Mouse (Mus musculus): ENCODE data around the gene Bfsp1.

Gene Bfsp1

DNA sequence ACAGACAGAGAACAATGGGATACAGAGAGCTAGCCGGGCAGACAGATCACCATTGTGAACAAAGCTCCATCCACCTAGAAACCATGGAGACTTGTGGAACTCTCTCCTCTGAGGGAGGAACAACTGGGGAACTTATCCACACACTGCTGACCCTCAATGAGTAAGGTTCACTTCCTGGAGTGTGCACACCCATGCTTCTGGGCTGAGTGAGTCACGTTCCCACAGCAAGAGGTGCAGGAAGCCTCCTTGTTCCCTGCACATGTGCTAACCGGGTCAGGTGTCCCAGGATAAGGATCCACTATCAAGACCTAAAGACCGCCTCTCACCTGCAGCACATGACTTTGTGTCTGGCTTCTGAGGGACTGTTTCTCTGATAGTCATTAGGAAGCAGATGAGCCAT is 9.5 kb downstream of the Bfsp1 start:
- no peak for DNase-seq (ENCODE audit: low spot score in 2 of 2)

DNA sequence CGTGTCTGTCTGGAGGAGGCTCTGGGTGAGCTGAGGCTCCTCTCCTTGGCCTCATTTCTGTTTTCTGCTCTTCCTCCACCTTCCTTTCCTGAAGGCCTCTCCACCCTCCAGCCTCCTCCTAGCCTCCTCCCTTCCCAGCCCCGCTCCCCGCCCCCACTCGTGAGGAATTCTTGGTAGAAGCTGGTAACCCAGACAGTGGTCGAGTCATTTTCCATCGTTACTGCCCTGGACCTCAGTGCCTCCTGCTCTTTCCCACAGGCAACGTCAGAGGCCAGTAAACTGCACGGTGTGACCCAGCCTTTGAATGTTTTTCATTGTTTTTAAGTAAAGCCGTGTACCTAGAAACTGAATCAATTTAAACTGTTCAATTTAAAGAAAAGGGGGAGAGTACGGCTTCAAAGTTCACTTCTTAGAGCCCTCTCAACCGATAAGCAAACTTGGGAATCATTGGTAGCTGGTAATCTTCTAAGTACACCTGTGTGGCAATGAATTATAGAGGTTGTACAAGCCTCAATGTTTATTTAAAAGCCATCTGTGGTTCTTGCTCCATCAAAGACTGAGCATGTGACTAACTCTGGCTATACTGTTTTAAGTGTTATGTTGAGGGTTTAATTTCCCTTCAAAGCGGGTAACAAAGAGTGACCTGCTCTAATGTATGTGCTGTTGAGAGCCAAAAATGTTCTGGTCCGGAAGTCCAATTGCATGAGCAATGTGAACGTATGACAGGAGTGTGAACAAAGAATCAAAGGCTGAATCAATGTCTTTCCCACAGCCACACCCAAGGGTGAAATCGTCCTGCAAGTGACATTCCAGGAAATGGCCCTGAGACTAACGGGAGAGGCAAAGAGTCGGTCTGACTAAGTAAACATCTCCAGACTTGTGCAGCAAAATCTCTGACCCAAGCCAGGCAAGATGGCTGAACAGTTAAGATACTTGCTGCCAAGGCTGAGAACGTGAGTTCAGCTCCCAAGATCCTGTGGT is 10.4 kb downstream of the Bfsp1 start:
- no peak for DNase-seq (ENCODE audit: low spot score in 2 of 2)

DNA sequence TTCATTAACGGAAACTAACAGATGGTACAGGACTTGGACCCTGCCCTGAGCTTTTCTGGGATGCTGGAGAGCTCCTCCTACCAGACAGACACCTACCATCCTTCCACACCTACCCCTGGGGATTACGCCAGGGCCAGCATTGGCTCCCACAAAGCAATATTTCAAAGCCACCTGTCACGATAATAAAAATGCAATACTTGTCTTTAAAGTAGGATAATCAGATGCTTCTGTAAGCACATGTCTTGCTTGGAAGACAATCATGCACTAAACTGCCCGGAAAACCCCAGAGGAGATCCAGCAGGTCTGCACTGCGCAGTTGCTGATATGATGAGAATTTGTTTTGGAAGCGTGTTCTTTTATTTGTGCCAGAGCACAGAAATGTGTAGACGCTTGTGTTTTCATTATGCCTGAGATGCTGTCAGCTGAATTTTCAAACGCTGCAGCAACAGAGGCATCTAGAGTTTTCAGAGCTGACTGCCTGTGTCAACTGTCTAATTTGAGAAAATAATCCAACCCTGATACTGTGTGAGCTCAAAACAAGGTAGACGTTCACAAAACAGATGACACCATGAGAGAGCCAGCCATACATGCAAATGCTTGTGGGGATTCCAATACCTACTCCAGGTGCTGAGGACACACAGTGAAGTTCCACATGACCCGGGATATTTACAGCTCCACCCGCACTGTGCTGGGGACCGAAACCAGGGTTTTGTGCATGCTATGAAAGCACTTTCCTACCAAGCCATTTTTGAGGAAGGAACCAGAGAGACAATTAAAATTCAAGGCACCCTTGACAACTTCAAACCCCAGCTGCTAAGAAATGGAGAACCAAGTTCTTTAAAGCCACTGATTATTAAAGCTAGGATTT is 11.4 kb downstream of the Bfsp1 start:
- DNase-seq (ENCODE audit: low spot score in 2 of 2) = no peak

DNA sequence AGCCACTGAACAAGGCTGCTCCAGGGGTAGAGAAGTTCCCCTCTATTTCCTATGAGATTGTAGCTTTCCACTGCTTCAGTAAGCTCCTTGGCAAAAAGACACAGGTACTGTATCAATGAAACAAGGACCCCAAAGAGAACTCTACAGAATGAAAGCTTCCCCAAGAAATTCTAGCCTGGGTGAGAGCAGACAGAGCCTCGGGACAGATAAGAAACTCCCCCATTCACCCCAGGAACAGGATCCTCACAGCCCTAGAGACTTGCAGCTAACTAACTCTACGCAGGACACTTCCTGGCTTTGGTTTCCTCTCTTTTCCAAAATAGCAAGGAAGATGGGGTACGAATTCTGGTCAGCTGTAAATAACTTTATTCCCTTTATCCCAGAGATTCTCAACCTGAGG is 15.7 kb downstream of the Bfsp1 start:
- no peak for DNase-seq (ENCODE audit: low spot score in 2 of 2)

DNA sequence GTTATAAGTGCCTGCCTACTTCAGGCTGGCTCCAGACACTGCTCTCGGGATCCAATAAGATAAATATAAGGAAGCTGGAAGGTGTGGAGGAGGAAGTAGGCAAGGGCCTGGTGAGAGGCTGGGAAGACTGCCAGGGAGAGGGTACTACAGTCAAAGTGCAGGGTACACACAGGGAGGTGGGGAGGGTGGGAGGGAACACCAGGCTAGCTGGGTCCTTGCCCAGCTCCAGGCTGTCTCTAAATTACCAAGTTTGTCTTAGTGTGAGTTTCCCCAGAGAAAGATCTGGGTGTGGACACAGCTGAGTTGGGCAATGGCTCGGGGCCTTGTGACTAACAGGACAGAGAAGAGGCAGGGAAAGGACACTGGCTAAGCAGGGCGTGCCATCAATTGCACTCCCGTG is 16.2 kb downstream of the Bfsp1 start:
- DNase-seq (ENCODE audit: low spot score in 2 of 2) = no peak

DNA sequence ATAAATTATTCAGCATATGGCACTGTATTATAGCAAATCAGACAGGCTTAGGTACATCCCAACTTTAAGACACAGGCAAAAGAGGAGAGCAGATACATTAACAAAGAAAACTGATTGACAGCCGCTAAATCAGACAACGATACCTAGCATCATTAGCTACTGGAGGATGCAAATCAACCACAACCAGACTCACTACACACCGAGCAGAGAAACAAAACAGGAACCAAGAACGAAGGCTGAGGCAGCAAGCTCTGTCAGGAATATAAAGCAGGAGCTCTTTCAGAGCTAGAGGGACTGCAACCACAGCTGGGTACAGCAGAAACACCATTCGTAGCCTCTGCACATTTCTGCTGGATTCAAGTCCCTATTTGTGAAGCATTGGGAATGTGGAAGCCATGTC is 18.2 kb downstream of the Bfsp1 start:
- no peak for DNase-seq (ENCODE audit: low spot score in 2 of 2)

DNA sequence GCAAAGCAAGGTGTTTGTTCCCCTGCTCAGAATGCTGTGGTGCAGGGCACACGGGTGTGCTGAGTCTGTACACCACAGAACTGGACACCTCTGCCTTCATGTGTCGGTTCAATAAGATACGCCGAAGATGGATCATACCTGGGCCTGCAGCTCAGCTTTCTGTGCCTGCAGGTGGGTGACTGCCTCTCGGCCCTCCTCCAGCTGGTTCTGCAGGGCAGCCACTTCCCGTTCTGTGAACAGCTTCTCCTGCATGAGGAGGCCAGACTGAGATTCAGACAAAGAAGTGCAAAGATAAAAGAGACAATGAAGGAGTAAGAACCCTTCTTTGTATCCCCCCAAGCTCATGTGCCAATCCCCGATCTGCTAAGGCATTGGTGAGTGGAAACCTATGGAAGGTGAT is 21.4 kb downstream of the Bfsp1 start:
- DNase-seq (ENCODE audit: low spot score in 2 of 2) = no peak

DNA sequence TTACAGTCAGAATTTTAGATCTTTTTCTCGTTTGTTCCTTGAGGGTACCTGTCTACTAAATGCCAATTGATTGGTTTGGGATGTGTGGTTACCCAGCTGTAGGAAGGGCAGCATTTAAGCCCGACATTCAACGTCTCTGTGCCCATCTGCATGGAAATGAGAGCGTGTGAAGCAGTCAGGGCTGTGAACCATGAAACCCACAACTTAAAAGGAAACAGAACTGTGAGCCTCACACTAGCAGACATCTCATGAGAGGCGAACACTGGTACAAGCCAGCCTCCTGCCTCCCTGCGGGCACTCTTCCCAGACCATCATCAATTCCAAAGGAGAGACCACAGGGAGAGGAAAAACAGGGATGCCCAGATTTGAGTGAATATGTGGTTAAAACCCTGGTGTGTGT is 22.1 kb downstream of the Bfsp1 start:
- peak in 1 of 2 experiments; percentile 16 for DNase-seq (ENCODE audit: low spot score in 2 of 2)

DNA sequence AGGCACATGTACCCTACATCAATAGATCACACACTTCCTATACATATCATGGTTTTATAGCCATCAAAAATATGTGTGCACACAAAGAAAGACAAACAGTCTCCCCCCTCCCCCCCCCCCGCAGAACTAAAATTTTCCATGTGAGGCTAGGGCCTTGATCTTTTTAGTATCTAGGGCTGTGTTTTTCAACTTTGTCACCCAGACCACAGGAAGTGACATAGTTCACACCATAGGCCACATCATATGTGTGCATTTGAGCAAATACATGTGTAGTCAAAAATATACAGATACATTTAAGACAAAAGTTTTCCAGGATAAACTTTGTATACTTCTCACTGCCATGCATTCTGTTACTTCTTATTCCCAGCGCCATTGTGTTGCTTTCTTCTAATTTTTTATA is 23.5 kb downstream of the Bfsp1 start:
- no peak for DNase-seq (ENCODE audit: low spot score in 2 of 2)

DNA sequence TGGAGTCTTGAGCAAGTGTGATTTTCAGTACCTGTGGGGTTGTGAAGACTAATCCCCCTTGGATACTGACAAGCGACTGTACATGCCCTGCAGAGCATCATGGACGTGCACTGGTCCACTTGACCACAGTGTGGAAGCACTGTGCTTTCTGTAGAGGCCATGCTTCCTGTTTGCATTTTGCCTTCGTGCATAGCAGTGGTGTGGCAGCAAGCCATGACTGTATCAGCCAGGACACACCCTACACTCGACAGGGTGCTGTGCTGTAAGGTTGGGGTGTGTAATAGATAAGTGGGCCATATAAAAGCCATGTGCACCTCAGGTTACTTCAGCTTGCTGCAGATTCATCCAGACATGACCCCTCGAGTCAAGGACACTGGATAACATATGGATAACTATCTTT is 24.3 kb downstream of the Bfsp1 start:
- DNase-seq (ENCODE audit: low spot score in 2 of 2) = peak in 1 of 2 experiments; percentile 31

DNA sequence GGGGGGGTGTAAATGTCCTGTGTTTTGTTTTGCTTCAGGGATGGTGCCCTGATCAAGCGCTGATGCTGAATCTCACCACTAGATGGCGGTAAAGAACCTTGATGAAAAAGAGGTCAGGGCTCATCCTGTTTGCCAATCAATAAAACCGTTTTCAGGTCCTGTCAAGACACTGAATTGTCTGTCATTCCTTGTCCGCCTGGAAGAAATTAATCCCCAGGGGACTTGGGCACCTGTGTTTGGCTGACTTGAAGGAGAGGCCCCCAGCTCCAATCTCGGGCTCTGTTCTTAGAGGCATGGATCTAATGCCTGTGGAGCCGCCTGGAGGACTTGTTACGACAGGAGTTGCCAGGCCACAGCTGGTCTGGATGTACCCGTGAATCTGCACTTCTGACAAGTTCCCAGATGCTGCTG is 25.7 kb downstream of the Bfsp1 start:
- peak; percentile 31 to 69 for DNase-seq (ENCODE audit: low spot score in 2 of 2)

DNA sequence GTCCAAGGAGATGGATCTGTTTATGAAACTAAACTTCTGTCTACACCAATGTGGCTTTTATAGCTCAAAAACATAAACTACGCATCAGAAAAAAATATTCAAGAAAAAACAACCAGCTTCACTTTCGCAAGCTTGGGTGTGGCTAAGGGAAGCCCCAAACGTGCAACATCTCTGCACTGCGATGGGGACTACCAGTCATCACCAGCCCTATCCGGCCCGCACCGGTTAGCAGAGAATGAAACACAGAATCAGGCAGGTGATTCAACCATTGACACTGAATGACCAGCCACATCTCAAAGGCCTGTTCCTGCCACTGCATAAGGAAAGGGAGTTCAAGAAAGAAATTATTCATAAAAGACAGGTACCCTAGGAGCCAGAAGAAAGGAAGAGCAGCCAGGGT is 27.2 kb downstream of the Bfsp1 start:
- no peak for DNase-seq (ENCODE audit: low spot score in 2 of 2)

DNA sequence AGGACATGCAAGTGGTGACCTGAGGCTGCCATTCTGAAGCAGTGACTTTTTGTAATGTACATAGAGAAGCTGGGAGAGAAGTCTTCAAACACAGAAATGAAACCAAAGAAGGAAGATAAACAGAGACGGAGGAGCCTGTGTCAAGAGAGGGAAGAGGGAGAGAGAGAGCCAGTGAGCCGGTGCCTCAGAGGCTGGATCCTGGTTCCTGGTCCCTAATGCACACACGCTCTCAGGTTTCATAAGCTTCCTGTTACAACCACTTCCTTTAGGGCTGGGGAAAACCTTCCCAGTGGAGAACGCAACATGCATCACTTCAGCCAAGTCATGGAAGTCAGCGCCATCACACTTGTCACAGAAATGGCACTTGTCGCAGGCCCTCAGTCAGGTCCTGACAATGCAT is 28.9 kb downstream of the Bfsp1 start:
- no peak for DNase-seq (ENCODE audit: low spot score in 2 of 2)

DNA sequence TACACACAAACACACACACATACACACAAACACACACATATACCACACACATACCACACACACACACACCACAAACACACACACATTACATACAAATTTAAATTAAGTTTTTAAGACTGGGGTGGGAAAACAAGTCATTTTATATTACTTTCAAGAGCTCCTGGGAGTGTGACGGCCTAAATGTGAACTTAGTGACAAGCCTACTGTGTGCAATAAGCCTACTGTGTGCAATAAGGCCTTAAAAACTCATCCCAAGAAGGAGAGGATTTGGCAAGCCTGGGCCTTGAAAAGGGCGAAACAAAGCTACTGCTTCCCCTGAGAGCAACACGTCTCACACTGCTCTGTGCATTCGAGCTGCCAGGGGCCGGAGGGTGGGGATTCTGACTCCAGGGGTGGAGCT is 30.3 kb downstream of the Bfsp1 start:
- no peak for DNase-seq (ENCODE audit: low spot score in 2 of 2)

DNA sequence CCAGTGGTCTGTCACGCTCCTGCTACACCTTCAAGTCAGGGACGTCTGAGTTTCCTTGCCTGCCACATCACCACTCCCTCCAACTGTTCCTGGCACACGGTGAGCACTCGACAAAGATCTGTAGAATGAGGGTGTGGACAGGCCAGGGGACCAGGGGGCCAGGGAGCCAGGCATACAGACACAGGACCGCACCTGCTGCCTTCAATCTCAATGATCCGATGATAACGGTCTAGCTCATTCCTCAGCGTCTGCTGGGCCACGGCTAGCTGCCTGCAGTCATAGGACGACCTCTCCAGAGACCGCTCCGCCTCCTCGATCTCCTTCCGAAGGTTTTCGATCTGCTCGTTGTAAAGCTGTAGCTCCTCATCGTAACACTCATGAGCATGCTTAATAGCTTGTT is 31.3 kb downstream of the Bfsp1 start:
- DNase-seq (ENCODE audit: low spot score in 2 of 2) = no peak

DNA sequence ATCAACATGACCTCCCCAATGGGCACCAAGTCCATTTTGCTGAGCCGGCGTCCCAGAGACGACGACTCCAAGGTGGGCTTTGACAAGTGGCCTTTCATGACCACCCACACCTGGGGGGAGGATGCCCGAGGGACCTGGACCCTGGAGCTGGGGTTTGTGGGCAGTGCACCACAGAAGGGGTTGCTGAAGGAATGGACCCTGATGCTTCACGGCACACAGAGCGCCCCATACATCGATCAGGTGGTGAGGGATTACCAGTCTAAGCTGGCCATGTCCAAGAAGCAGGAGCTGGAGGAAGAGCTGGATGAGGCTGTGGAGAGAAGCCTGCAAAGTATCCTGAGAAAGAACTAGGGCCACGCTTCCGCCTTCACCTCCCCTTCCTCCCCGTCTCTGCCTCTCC is 49.5 kb downstream of the Bfsp1 start:
- no peak for DNase-seq (ENCODE audit: low spot score in 2 of 2)

DNA sequence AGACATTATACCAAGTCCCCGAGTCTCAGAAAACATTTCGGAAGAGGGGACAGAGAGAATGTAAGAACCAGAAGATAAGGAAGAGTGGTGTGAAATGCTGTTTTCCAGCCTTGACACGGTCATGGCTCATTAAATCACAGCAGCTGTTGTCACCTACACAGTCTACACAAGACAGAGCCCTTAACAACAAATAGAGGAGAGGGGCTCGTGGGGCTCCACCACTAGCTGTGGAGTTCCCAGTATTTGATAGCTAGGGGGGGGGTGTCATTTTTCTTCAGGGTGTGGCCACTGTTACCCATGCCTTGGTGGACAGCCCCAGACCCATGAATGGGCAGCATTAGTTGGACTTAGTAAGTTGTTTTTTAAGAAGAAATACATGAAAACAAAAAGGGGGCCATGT is 50.7 kb downstream of the Bfsp1 start:
- DNase-seq (ENCODE audit: low spot score in 2 of 2) = no peak

DNA sequence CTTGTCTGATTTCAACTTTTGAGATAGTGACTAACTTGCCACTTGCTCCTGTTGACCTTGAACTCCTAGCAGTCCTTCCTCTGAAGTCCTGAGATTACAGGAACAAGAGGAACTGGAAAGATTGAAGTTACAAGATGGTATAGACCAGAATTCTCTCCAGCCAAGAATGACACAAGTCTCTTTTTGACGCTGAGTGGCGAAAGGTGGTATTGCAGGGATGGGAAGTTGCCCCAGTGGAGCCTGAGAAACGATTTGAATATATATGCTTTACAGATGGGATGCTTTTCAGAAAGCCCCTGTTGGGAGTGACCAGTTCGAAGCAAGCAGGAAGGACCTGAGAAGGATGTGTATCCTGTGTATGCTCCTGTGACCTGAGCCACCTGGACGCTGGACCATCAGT is 54.2 kb downstream of the Bfsp1 start:
- no peak for DNase-seq (ENCODE audit: low spot score in 2 of 2)

DNA sequence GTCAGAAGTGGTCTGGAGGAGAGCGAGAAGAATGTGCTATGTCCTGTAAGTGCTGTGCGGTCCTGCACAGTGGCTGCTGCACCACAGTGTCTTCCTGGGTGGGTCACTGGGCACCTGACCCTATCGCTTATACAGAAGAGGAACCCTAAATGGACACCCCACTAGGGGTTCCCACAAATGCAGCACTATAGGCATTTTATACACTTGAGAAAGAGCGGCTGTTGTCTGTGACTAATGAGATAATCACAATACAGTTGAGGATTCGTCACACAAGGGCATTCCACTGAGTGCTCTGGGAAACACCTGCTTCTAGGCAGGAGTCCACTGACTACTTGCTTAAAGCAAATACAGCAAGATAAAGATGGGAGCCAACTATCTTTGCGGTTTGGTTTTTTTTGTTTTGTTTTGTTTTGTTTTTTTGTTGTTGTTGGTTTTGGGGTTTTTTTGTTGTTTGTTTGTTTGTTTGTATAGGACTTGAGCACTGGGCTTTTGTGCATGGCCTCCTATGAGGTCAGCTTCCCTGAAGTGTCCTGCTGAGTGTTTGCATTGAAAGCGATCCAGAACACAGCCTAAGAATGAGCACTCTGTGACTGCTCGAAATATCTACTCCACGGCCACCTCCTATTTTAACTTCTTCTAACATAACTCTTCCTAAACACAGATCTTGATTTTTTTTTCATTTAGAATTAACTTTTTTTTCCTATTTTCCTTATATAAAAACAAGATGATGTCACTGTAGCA is 55.9 kb downstream of the Bfsp1 start:
- no peak for DNase-seq (ENCODE audit: low spot score in 2 of 2)

DNA sequence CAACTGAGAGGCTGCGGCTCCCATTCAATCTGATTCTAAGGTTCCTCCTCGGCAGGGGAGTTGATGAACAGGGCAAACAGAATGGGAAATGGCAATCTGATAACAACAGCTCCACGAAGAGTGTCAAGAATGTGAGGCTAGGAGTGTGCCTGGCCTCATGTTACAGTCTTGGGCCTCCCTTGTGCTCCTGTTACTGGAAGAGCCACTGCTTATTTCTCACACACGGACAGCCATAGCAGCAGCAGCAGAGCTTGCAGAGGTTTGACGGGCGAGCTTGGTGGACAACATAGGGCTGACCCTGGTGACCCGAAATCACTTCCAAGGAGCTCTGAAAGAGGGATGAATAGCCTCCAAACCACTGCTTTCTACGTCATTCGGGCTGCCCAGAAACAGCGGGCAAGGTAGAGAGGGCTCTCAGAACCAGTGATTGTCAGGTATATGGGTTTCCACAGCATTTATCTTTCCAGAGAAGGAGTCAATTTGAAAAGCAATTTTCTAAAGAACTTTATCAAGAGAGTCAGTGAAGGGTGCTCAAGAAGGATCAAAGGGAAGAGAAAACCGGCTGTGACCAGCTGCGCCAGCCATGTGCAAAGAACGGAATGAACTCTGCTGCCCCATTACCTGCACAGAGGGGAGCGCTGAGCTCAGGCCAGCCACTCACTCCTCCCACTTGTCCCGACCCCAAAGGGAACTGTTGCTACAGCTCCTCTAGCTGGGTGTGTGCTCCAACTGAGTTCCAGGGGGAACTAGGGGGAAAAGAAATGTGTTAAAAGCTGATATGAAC is 56.6 kb downstream of the Bfsp1 start:
- no peak for DNase-seq (ENCODE audit: low spot score in 2 of 2)

DNA sequence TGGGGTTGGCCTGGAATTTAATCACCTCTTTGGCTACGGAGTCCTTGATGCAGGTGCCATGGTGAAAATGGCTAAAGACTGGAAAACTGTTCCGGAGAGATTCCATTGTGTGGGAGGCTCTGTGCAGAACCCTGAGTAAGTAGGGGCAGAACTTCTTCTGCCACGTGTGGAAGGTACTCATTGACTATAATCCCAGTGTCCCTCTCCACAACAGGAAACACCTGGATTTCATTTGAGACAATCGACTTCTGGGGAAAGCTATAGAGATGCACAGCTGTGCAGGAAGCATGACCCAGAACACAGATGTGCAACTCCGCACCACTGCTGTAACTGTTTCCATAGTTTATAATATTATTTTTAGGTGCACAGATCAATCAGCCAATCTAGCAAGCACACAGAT is 61.9 kb downstream of the Bfsp1 start:
- no peak for DNase-seq (ENCODE audit: low spot score in 2 of 2)

All from spleen, postnatal 14 days (tissue).